Mouse (Mus musculus) spleen, adult 2 months (tissue): Measurements from ENCODE around the gene Svep1. TPM values are rescaled to one million over a fixed set of nuclear protein-coding genes. Genes with fewer than 3 reads are reported as not detected.

Experiments
- DNase-seq, 2 experiments: peaks; one replicate each; pipeline versions ENCODE4 v3.0.0 to v3.0.0-alpha.2; 2012 to 2021; ENCODE audit warnings: low spot score in 2 of 2, low read depth in 1 of 2
- H3K27ac ChIP-seq: fragments of 200-500 bp; 2 replicates; pipeline ENCODE4 v1.5.1; 2012; ENCODE audit warnings: low read length, inconsistent platforms; ENCODE audit not compliant: insufficient read depth
- H3K27me3 ChIP-seq: fragments of 200-500 bp; 2 replicates; pipeline ENCODE4 v1.6.1; 2012; ENCODE audit warnings: mild to moderate bottlenecking, moderate library complexity, low read length, inconsistent platforms; ENCODE audit not compliant: control insufficient read depth, insufficient read depth
- H3K36me3 ChIP-seq: fragments of 200-500 bp; 2 replicates; pipeline ENCODE4 v1.6.1; 2012; ENCODE audit warnings: mild to moderate bottlenecking, low read length, inconsistent platforms; ENCODE audit not compliant: control insufficient read depth, insufficient read depth
- H3K4me1 ChIP-seq: fragments of 200-500 bp; 2 replicates; pipeline ENCODE4 v1.6.1; 2011; ENCODE audit warnings: inconsistent platforms; ENCODE audit not compliant: control insufficient read depth, insufficient read depth, insufficient read length
- H3K4me3 ChIP-seq: fragments of 200-500 bp; 2 replicates; pipeline ENCODE4 v1.5.1; 2011; ENCODE audit warnings: mild to moderate bottlenecking, inconsistent platforms; ENCODE audit not compliant: insufficient read depth, insufficient read length; ENCODE audit errors: extremely low read depth
- CTCF ChIP-seq: fragments of 200-500 bp; IDR thresholded peaks from 2 replicates; pipeline ENCODE4 v1.5.1; 2011; ENCODE audit warnings: mild to moderate bottlenecking, inconsistent platforms; ENCODE audit not compliant: insufficient read depth, insufficient read length, insufficient replicate concordance; ENCODE audit errors: extremely low read depth
- POLR2A ChIP-seq: fragments of 200-500 bp; IDR thresholded peaks from 2 replicates; pipeline ENCODE4 v1.6.1; 2011; ENCODE audit warnings: low read depth, low read length, inconsistent platforms
- WGBS: fragments of 180-500 bp; shearing (Covaris S2); methylation state at CpG from one replicate; pipeline ENCODE4 v1.1.7; 2018; 5-methylcytosine and 5-hydroxymethylcytosine counted together
- polyA plus RNA-seq: library from polyadenylated mRNA; depleted of rRNA; stranded (reverse); fragments of >200 nt; gene quantifications from 2 replicates; pipeline ENCODE4 v1.2.3, GENCODE M21; 2012

Gene Svep1
- polyA plus RNA-seq, 1 experiment: 7.6 TPM

GRCm38 (mm10) chr4:58173401-58173800, 33.3 kb downstream of the Svep1 start:
- WGBS: 89% methylated on average over 6 of the region's 6 CpGs
- TF ChIP-seq CTCF (no peak), POLR2A (no peak)
- no peaks in the 10 kb centered on the region for H3K27me3 ChIP-seq
- no peak overlapping the region for H3K4me3 ChIP-seq
- no peaks in the 10 kb centered on the region for H3K36me3 ChIP-seq
- H3K27ac ChIP-seq: no peak overlapping the region
- DNase-seq: no peak
- H3K4me1 ChIP-seq: peaks cover 2% of the 10 kb centered on the region; the same call in 1 of the 2 replicates

- no peak for DNase-seq
- Histone ChIP-seq H3K4me3 (no peak overlapping the region), H3K27me3 (no peaks in the 10 kb centered on the region), H3K4me1 (peaks cover 2% of the 10 kb centered on the region; the same call in 1 of the 2 replicates), H3K36me3 (no peaks in the 10 kb centered on the region), H3K27ac (no peak overlapping the region)
- TF ChIP-seq CTCF (no peak), POLR2A (no peak)
- WGBS: 88% methylated on average over 5 of the region's 5 CpGs
These were observed 36.2 kb downstream of the Svep1 start for GRCm38 (mm10) chr4:58170430-58170829.

GRCm38 (mm10) chr4:58169918-58170317, 36.7 kb downstream of the Svep1 start:
- TF ChIP-seq POLR2A (no peak), CTCF (no peak)
- H3K36me3 ChIP-seq: no peaks in the 10 kb centered on the region
- WGBS: 84% methylated on average over 2 of the region's 2 CpGs
- no peak overlapping the region for H3K27ac ChIP-seq
- peaks cover 2% of the 10 kb centered on the region; the same call in 1 of the 2 replicates for H3K4me1 ChIP-seq
- H3K4me3 ChIP-seq: no peak overlapping the region
- DNase-seq: no peak
- no peaks in the 10 kb centered on the region for H3K27me3 ChIP-seq

DNA sequence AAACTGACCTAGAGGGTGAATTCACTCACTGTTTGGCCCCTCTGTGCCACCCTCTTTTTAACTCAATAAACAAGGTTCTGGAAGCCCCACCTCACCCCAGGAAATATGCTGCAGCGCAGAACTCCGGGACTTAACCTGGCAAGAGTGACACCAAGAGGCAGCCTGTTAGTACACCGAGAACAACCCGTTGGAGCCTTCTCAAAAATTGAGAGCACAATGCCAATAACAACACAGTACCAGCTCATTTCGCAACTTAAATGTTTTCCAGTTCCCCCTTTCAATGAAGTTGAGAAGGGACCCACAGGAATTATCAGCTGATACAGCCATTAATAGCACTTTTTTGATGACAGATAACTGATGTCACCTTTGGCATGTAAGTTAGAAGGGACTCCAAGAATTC, 38.3 kb downstream of the Svep1 start:
- Histone ChIP-seq H3K27me3 (no peaks in the 10 kb centered on the region), H3K36me3 (no peaks in the 10 kb centered on the region), H3K4me1 (peaks cover 2% of the 10 kb centered on the region; the same call in 1 of the 2 replicates), H3K27ac (no peak overlapping the region), H3K4me3 (no peak overlapping the region)
- DNase-seq: no peak
- no peak for TF ChIP-seq POLR2A
- no peak for TF ChIP-seq CTCF
- WGBS: 84% methylated on average over 5 of the region's 5 CpGs

DNA sequence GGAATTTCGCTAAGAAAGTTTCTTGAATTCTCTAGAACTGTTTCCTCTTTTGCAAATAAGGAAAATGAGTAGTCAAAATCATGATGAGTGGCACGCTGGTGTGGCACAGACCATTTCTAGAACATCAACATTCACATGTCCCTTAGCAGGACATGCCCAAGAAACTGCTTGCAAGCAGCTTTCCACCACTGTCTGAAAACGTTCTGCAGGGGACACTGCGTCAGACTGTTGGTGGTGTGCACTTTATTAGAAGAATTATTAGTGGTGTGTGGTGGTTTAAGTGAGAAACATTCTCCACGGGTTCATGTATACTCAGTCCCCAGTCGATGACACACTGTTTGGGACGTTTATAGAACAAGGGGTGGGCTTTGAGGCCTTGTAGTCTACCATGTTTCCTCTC, 40.9 kb downstream of the Svep1 start:
- no peak for DNase-seq
- Histone ChIP-seq H3K4me1 (no peaks in the 10 kb centered on the region), H3K27me3 (no peaks in the 10 kb centered on the region), H3K27ac (no peak overlapping the region), H3K36me3 (no peaks in the 10 kb centered on the region), H3K4me3 (no peak overlapping the region)
- no peak for TF ChIP-seq CTCF
- no peak for TF ChIP-seq POLR2A
- 72% methylated on average over 7 of the region's 7 CpGs for WGBS

GRCm38 (mm10) chr4:58161901-58162300, 44.8 kb downstream of the Svep1 start:
- DNase-seq: no peak
- Histone ChIP-seq H3K27me3 (no peaks in the 10 kb centered on the region), H3K27ac (no peak overlapping the region), H3K4me3 (no peak overlapping the region), H3K4me1 (no peaks in the 10 kb centered on the region), H3K36me3 (no peaks in the 10 kb centered on the region)
- TF ChIP-seq CTCF: no peak
- TF ChIP-seq POLR2A: no peak
- whole genome bisulfite sequencing: 94% methylated on average over 2 of the region's 2 CpGs

DNA sequence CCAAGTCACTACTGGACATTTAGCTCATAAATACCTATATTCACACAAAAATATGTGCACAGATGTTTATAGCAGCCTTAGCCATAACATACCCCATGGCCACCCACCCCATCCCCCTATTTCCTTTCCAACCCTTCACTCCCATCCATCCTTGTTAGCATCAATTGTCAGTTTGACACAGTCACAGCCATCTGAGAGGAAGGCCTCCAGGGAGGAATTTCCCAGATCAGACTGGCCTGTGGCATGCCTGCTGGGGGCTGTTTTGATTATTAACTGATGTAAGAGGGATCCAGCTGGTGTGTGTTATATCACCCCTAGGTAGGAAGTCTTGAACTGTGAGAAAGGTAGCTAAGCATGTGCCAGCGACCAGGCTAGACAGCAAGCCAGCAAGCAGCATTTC, 47.1 kb downstream of the Svep1 start:
- H3K4me3 ChIP-seq: no peak overlapping the region
- no peaks in the 10 kb centered on the region for H3K4me1 ChIP-seq
- no peaks in the 10 kb centered on the region for H3K36me3 ChIP-seq
- TF ChIP-seq POLR2A (no peak), CTCF (no peak)
- no peak for DNase-seq
- H3K27me3 ChIP-seq: no peaks in the 10 kb centered on the region
- H3K27ac ChIP-seq: no peak overlapping the region
- 68% methylated on average over 1 of the region's 1 CpGs for WGBS
